Mouse (Mus musculus): ENCODE measurements around the gene Cask. TPM values are rescaled to one million over a fixed set of nuclear protein-coding genes. Genes with fewer than 3 reads are reported as not detected.

Cask gene
- polyA plus RNA-seq, 1 experiment from 2014 or later = 42.5 TPM

DNA sequence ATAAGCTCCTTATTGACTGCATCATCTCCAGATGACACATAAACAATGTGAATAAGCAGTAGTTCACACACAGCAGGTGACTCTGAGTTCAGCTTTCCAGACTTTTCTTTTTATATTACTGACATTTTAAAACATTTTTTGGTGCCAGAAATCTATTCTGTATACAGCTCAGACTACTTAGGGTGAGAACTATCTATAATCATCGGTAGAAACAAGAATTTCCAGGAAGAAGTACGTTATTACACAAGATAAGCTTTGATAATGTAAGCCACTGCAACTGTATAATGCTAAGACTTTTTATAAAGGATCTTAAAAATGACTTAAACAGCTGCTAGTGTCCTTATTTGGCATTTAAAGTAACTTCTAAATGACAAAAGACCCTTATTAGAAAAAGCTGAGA is 239.1 kb downstream of the Cask start:
- Histone ChIP-seq H3K27ac (replicated peaks) (no peak overlapping the region), H3K4me3 (no peak overlapping the region), H3K36me3 (0 out of 2 replicates have a peak, but pooled peaks cover 4% of the 10 kb centered on the region), H3K9ac (no peak overlapping the region), H3K4me1 (replicated peaks) (no peaks in the 10 kb centered on the region), H3K4me2 (no peak overlapping the region), H3K27me3 (no peaks in the 10 kb centered on the region), H3K9me3 (no peaks in the 10 kb centered on the region)
- ATAC-seq (ENCODE audit: low read depth) = no peak
- WGBS = 83% methylated on average over 2 of the region's 2 CpGs

DNA sequence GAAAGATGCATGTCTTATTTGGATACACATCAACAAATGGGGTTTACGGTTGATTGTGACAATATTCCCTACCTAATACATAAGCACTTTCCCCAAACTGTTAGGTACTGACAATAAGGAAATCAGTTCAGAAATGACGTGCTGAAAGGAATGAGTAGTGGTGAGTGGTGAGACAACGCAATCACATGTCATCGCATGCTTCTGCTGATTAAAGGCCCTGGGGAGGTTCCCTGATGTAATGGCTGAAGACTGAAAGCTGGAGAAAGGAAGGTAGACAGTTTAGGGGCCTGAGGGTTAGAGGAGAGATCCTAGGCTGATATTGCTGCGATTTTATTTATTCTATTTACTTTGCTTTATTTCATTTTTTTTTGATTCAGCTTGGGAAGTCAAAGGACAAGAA is 240.1 kb downstream of the Cask start:
- Histone ChIP-seq H3K9me3 (no peaks in the 10 kb centered on the region), H3K27me3 (peaks cover 6% of the 10 kb centered on the region; the same call in 1 of the 2 replicates), H3K36me3 (0 out of 2 replicates have a peak, but pooled peaks cover 4% of the 10 kb centered on the region), H3K4me3 (no peak overlapping the region), H3K27ac (replicated peaks) (no peak overlapping the region), H3K9ac (no peak overlapping the region), H3K4me1 (replicated peaks) (no peaks in the 10 kb centered on the region), H3K4me2 (no peak overlapping the region)
- WGBS = 96% methylated on average over 5 of the region's 5 CpGs
- ATAC-seq (ENCODE audit: low read depth) = no peak

DNA sequence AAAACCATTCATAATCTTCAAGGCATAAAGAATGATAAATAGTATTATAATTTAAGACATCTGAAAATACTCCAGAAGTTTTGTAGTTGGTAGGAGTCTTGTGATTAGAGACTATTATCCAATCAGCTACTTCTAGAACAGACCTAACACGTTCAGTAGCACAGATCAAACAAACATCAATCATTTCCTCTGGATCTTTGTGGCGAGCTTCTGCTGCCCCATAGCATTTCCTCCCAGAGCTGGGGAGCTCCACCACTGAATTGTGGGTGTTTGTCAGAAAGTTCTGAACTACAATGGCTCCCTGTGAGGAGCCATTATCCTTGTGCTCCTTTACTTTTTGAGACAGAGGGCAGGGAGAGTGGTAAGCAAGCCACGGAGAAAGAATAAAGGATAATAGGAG is 243.4 kb downstream of the Cask start:
- 50% methylated on average over 3 of the region's 3 CpGs for WGBS

DNA sequence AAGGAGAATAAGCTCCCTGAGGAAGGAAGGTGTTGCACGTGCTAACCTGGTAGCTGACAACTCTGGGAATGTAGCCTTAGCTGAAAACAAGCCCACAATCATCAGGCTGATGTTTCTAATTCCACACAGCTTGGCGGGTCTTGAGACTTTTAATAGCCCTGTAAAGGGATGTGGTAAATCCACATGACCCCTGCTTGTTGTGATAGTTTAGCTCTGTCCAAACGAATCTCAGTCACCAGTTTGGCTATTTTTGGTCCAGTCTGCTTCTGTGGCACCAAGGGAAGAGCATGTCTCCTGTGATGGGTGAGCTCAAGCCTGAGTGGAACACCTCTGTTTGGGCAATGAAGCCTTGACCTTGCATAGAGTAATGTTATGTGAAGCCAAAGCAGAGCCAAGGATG is 244.4 kb downstream of the Cask start:
- peaks cover 6% of the 10 kb centered on the region; the same call in 1 of the 2 replicates for H3K27me3 ChIP-seq
- WGBS = 71% methylated on average over 3 of the region's 3 CpGs
- no peaks in the 10 kb centered on the region for H3K36me3 ChIP-seq
- H3K4me3 ChIP-seq = no peak overlapping the region
- no peak for ATAC-seq (ENCODE audit: low read depth)
- no peaks in the 10 kb centered on the region for H3K4me1 ChIP-seq (replicated peaks)
- H3K27ac ChIP-seq (replicated peaks) = no peak overlapping the region
- no peak overlapping the region for H3K4me2 ChIP-seq
- no peak overlapping the region for H3K9ac ChIP-seq
- no peaks in the 10 kb centered on the region for H3K9me3 ChIP-seq

More for the DNA sequence above, 243.4 kb downstream of the Cask start:
- Histone ChIP-seq H3K27me3 (peaks cover 6% of the 10 kb centered on the region; the same call in 1 of the 2 replicates), H3K4me3 (no peak overlapping the region), H3K9ac (no peak overlapping the region), H3K9me3 (no peaks in the 10 kb centered on the region), H3K36me3 (no peaks in the 10 kb centered on the region), H3K27ac (replicated peaks) (no peak overlapping the region), H3K4me2 (no peak overlapping the region), H3K4me1 (replicated peaks) (no peaks in the 10 kb centered on the region)
- ATAC-seq (ENCODE audit: low read depth) = no peak

DNA sequence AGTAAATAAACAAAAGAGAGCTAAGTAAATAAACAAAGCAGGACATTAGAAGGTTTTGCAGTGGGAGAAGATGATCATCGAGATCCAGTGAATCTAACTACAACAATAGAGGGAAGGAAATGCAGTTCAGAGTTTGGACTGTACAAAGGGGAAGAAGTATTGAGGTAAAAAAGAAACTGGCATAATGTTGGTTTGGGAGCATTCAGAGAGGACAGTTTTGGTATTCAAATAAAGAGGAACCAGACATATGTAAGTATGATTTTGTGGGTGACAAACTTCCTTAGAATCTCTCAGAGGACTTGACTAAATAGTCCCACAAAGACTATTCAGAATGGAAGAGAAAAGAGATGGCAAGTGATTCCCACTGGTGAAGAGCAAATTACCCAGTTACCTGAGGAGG is 251.2 kb downstream of the Cask start:
- no peaks in the 10 kb centered on the region for H3K9me3 ChIP-seq
- H3K4me3 ChIP-seq = no peak overlapping the region
- WGBS = 82% methylated on average over 1 of the region's 1 CpGs
- H3K9ac ChIP-seq = no peak overlapping the region
- no peak overlapping the region for H3K27ac ChIP-seq (replicated peaks)
- ATAC-seq (ENCODE audit: low read depth) = no peak
- H3K36me3 ChIP-seq = no peaks in the 10 kb centered on the region
- no peaks in the 10 kb centered on the region for H3K4me1 ChIP-seq (replicated peaks)
- H3K27me3 ChIP-seq = no peaks in the 10 kb centered on the region
- no peak overlapping the region for H3K4me2 ChIP-seq

DNA sequence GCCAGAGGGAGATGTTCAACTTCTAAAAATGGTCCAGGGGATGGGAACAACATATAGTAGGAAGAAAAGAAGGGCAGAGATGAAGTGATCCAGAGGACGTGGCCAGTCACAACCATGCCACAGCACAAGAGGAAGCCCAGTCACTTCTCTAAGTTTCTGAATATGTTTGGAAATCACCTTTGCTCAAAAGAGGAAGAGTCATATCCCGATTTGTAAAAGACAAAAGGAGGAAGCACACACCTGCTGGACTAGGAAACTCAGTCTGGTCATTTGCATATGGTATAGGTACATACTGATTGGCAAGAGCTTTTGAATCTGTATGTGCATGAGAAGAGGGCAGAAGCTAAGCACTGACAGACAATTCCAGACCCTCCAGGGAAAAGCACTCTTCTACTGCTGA is 251.8 kb downstream of the Cask start:
- no peak overlapping the region for H3K4me3 ChIP-seq
- no peak overlapping the region for H3K27ac ChIP-seq (replicated peaks)
- no peak for ATAC-seq (ENCODE audit: low read depth)
- H3K4me1 ChIP-seq (replicated peaks) = no peaks in the 10 kb centered on the region
- 87% methylated on average over 2 of the region's 2 CpGs for WGBS
- no peaks in the 10 kb centered on the region for H3K27me3 ChIP-seq
- no peak overlapping the region for H3K9ac ChIP-seq
- no peak overlapping the region for H3K4me2 ChIP-seq
- no peaks in the 10 kb centered on the region for H3K36me3 ChIP-seq
- H3K9me3 ChIP-seq = no peaks in the 10 kb centered on the region

DNA sequence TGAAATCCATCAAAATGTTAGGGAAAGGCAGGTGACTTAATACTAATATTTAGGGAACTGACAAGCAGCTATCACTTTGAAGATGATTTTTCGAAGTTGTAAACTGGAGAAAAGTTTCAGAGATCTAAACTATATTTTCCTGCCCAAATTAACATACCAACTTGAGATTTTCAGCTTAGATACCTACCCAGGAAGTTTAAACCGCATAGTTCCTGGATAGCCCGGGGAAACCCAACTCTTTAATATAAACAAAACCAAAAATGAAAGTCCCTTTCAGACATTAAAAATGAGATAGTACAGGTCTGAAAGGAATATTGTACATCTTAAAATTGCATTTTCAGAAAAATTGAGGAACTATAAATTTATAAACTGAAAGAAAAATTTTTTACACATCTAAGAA is 273.5 kb downstream of the Cask start:
- 77% methylated on average over 3 of the region's 3 CpGs for WGBS
- H3K36me3 ChIP-seq = peaks cover 8% of the 10 kb centered on the region; the same call in 1 of the 2 replicates
- no peak for ATAC-seq (ENCODE audit: low read depth)

DNA sequence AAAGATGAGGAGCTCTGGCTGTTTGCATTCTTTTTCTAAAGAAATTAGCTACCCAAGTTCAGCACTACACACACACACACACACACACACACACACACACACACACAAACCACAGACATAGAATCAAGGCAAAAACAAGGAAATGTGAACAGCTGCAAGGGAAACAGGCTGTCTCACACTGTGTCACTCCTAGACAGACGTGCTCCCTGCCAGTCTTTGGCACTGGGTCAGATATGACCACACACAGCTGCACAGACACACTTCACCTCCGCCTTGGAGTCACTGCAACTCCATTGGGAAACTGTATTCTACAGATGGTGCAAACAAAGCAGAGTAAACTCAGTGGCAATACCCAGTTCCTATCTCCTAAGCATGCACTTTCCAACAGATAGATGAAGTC is 274.6 kb downstream of the Cask start:
- H3K4me3 ChIP-seq = no peak overlapping the region
- H3K27me3 ChIP-seq = no peaks in the 10 kb centered on the region
- no peaks in the 10 kb centered on the region for H3K4me1 ChIP-seq (replicated peaks)
- no peaks in the 10 kb centered on the region for H3K9me3 ChIP-seq
- no peak overlapping the region for H3K9ac ChIP-seq
- 70% methylated on average over 2 of the region's 2 CpGs for WGBS
- no peak for ATAC-seq (ENCODE audit: low read depth)
- no peak overlapping the region for H3K4me2 ChIP-seq
- H3K36me3 ChIP-seq = peaks cover 8% of the 10 kb centered on the region; the same call in 1 of the 2 replicates
- no peak overlapping the region for H3K27ac ChIP-seq (replicated peaks)

More for the DNA sequence above, 273.5 kb downstream of the Cask start:
- no peaks in the 10 kb centered on the region for H3K27me3 ChIP-seq
- H3K27ac ChIP-seq (replicated peaks) = no peak overlapping the region
- H3K9me3 ChIP-seq = no peaks in the 10 kb centered on the region
- no peak overlapping the region for H3K4me3 ChIP-seq
- H3K9ac ChIP-seq = no peak overlapping the region
- no peak overlapping the region for H3K4me2 ChIP-seq
- no peaks in the 10 kb centered on the region for H3K4me1 ChIP-seq (replicated peaks)

DNA sequence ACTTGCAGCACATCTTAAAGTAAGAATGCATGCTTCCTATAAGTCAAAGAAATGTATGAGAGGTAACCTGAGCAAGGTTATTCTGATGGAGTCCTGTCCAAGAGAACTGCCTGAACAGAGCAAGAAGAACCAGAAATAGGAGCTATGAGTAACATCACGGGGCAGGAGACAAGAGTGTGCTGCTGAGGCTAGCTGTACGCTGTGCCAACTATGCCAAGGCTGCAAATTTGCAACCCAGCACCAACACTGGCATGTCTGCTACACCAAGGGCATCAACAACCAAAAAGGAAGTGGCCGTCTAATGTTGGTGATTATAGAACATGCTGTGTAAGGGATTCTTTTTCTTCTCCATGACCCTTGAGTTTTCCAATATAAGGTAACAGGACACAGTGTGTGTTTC is 276.3 kb downstream of the Cask start:
- peaks cover 8% of the 10 kb centered on the region; the same call in 1 of the 2 replicates for H3K36me3 ChIP-seq
- 89% methylated on average over 3 of the region's 3 CpGs for WGBS
- no peak overlapping the region for H3K27ac ChIP-seq (replicated peaks)
- no peak overlapping the region for H3K4me2 ChIP-seq
- no peaks in the 10 kb centered on the region for H3K9me3 ChIP-seq
- no peak overlapping the region for H3K9ac ChIP-seq
- no peaks in the 10 kb centered on the region for H3K27me3 ChIP-seq
- no peak overlapping the region for H3K4me3 ChIP-seq
- no peak for ATAC-seq (ENCODE audit: low read depth)
- no peaks in the 10 kb centered on the region for H3K4me1 ChIP-seq (replicated peaks)

DNA sequence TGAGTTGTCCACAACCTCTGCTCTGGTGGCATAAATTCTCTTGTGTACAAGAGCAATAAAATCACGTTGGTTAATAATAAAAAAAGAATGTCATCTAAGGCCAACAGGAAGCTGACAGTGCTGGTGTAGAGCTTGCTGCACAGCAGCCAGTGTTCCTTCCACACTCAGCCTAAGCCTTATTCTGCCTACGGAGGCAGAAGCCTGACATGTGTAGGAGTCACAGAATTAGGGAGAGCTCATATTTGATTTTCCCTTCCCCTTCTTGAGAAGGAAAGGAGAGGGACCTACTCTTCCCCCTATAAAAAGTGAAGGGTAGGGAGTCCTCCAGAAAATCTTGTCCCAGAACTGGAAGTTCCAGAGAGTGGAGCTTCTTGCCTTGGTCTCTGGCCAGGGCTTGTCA is 276.9 kb downstream of the Cask start:
- H3K27me3 ChIP-seq = no peaks in the 10 kb centered on the region
- no peak overlapping the region for H3K4me3 ChIP-seq
- peaks cover 8% of the 10 kb centered on the region; the same call in 1 of the 2 replicates for H3K36me3 ChIP-seq
- H3K9ac ChIP-seq = no peak overlapping the region
- H3K27ac ChIP-seq (replicated peaks) = no peak overlapping the region
- no peak for ATAC-seq (ENCODE audit: low read depth)
- H3K4me2 ChIP-seq = no peak overlapping the region
- 80% methylated on average over 2 of the region's 2 CpGs for WGBS
- H3K4me1 ChIP-seq (replicated peaks) = no peaks in the 10 kb centered on the region
- no peaks in the 10 kb centered on the region for H3K9me3 ChIP-seq

DNA sequence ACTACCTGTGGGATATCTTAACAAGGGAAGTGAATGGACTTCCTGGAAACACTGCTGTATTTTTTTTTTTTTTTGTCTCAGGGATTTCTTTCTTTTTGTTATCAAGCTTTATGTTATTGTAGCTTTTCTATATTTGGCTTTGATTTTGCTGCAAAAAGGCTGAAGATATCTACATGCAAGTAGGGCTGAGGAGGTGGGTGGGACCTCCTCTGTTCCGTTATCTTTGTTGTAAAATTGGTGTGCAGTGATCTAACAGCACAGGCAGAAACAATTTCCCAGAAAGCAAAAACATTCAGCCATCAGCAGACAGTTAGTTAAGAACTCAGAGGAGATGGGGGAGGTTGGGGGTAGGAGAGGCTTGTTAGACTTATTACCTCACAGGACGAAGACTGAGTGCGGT is 296.7 kb downstream of the Cask start:
- Histone ChIP-seq H3K27ac (replicated peaks) (no peak overlapping the region), H3K4me1 (replicated peaks) (no peaks in the 10 kb centered on the region), H3K4me3 (no peak overlapping the region), H3K27me3 (peaks cover 6% of the 10 kb centered on the region; the same call in 1 of the 2 replicates), H3K36me3 (peaks cover 7% of the 10 kb centered on the region; the same call in 1 of the 2 replicates), H3K9ac (no peak overlapping the region), H3K9me3 (no peaks in the 10 kb centered on the region), H3K4me2 (no peak overlapping the region)
- no peak for ATAC-seq (ENCODE audit: low read depth)
- WGBS = 88% methylated on average over 3 of the region's 3 CpGs

DNA sequence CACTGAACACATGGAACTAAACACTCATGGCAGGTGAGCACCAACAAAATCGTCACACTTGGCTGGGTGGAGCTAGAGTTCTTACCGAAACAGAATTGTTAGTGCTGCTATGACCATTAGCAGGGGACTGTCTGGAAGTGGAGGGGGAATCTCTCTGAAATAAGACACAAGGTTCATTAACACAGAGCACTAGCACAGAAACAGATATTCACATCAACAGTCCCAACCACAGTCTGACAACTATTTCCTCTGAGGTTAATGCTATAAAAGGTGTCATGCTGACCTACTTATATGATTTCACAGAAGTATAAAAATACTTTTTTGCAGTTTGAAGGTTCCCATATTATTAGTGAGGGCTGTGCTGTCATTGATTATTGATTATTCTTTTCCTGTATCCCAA is 298.9 kb downstream of the Cask start:
- no peak for ATAC-seq (ENCODE audit: low read depth)

DNA sequence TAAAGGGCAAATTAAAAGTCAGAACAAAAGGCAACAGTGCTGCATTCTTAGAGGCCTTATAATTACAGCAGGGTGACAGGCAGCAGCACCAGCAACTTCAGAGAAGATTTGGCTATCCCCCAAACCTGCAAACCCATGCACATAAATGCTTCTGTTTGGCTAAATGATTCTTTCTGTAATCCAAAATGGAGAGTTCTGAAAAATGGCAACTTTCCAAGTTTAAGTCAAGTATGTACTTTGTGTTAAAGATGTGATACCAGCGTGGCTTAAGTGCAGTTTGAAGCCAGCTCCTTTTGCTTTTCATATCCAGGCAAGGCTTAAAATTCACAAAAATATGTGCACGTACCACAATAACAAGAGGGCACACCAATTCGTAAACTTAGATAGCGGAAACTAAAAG is 299.6 kb downstream of the Cask start:
- no peak overlapping the region for H3K27ac ChIP-seq (replicated peaks)
- WGBS = 89% methylated on average over 4 of the region's 4 CpGs
- no peak overlapping the region for H3K9ac ChIP-seq
- no peak overlapping the region for H3K4me2 ChIP-seq
- no peaks in the 10 kb centered on the region for H3K9me3 ChIP-seq
- peaks cover 7% of the 10 kb centered on the region; the same call in 1 of the 2 replicates for H3K27me3 ChIP-seq
- no peak overlapping the region for H3K4me3 ChIP-seq
- ATAC-seq (ENCODE audit: low read depth) = no peak
- H3K4me1 ChIP-seq (replicated peaks) = no peaks in the 10 kb centered on the region
- peaks cover 16% of the 10 kb centered on the region for H3K36me3 ChIP-seq

More for the DNA sequence above, 298.9 kb downstream of the Cask start:
- no peaks in the 10 kb centered on the region for H3K4me1 ChIP-seq (replicated peaks)
- no peak overlapping the region for H3K27ac ChIP-seq (replicated peaks)
- H3K36me3 ChIP-seq = peaks cover 12% of the 10 kb centered on the region
- 79% methylated on average over 2 of the region's 2 CpGs for whole genome bisulfite sequencing
- no peak overlapping the region for H3K4me3 ChIP-seq
- H3K4me2 ChIP-seq = no peak overlapping the region
- no peak overlapping the region for H3K9ac ChIP-seq
- no peaks in the 10 kb centered on the region for H3K9me3 ChIP-seq
- peaks cover 7% of the 10 kb centered on the region; the same call in 1 of the 2 replicates for H3K27me3 ChIP-seq

All from neural tube, embryonic 13.5 days (tissue).